Mouse (Mus musculus): ENCODE results near the gene Cdh24. TPM values are rescaled to one million over a fixed set of nuclear protein-coding genes. Genes with fewer than 3 reads are reported as not detected.
A peak's percentile ranks its signal among the peaks of the same experiment; 100 is the strongest.

Gene Cdh24
- total and polyA plus RNA-seq, 2 experiments from 2014 or later, result 7.6 to 49.2 TPM

DNA sequence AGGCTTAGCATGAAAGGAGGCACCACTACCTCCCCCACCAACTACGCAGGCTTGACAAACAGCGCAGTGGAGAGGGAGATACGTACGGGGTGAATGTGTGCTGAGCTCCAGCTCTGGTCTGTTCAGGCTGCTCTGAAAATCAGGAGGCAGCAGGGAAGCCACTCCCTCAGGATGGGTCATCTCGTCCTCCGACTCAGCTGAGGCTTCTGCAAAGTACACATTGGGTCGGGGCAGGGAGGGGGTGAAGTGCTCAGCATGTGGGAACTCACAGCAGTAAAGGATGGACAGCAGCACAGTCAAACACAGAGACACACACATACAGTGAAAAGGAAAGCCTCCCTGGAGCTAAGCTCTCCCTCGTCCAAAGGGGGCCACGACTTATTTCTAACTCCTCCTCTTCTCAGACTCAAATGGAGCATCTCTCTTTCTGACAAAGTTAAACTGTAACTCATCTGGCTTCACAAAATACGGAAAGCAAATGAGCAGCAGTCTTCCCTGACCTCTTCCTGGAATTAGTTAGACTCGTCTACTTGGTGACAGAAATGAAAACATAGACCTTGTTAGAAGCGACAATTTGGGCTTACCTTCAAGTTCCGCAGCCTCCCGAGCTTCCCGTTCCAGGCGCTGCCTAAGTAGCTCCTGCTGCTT lies 37.6 kb upstream of the Cdh24 start:
- WGBS, result 82% methylated on average over 16 of the region's 16 CpGs
- no peak for ATAC-seq

DNA sequence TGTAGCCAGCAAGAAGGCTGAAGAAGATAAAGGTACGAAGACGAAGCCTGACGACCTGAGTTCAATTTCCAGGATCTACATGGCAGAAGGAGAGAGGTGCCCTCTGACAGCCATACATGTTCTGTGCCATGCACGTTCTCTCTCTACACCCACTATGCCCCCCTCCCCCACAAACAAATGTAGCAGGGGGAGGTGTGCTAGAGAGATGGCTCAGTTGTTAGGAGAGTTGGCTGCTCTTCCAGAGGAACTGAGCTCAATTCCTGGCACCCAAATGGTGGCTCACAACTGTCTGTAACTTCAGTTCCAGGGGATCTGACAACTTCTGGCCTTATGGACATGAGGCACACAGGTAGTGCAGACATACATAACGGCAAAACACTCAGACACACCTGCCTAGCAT lies 35.1 kb upstream of the Cdh24 start:
- no peak for ATAC-seq
- TF ChIP-seq CTCF (IDR thresholded peaks at IDR 0.05; ENCODE audit: low read depth), result no peak
- no peak overlapping the region for H3K9ac ChIP-seq (replicated peaks; ENCODE audit: low read length)

More for the DNA sequence above, 37.6 kb upstream of the Cdh24 start:
- TF ChIP-seq CTCF (IDR thresholded peaks at IDR 0.05; ENCODE audit: low read depth), result no peak
- peaks cover 34% of the 10 kb centered on the region for H3K36me3 ChIP-seq (ENCODE audit: insufficient read depth, low read length)
- H3K9ac ChIP-seq (replicated peaks; ENCODE audit: low read length), result no peak overlapping the region
- DNase-seq (ENCODE audit: low spot score), result no peak
- no peak overlapping the region for H3K27ac ChIP-seq
- no peaks in the 10 kb centered on the region for H3K9me3 ChIP-seq (ENCODE audit: low read length)
- no peak overlapping the region for H3K4me3 ChIP-seq (ENCODE audit: low read length)
- no peak overlapping the region for H3K4me2 ChIP-seq (ENCODE audit: low read depth, low read length)
- H3K4me1 ChIP-seq (ENCODE audit: insufficient read depth, low read length), result no peaks in the 10 kb centered on the region
- no peaks in the 10 kb centered on the region for H3K27me3 ChIP-seq (ENCODE audit: insufficient read depth, low read length)

DNA sequence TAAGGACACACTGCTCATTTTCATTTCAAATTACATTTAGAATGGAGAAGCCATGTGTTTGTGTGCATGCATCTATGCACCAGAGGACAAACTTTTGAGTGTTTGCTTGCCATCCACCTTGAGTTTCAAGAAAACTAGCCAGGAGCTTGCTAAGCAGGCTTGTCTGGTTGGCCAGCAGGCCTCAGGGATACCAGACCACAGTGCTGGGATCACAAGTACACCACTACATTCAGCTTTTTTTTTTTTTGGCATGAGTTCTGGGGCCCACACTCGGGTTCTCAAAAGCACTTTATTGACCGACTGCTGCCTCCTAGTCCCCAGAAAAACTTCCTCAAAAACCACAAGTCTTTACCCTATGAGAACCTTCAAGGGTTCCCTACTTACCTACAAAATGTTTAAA lies 33.2 kb upstream of the Cdh24 start:
- WGBS, result 65% methylated on average over 2 of the region's 2 CpGs
- H3K36me3 ChIP-seq (ENCODE audit: insufficient read depth, low read length), result peaks cover 49% of the 10 kb centered on the region

More for the DNA sequence above, 35.1 kb upstream of the Cdh24 start:
- Histone ChIP-seq H3K9me3 (ENCODE audit: low read length) (no peaks in the 10 kb centered on the region), H3K27me3 (ENCODE audit: insufficient read depth, low read length) (no peaks in the 10 kb centered on the region), H3K4me3 (ENCODE audit: low read length) (no peak overlapping the region), H3K4me2 (ENCODE audit: low read depth, low read length) (no peak overlapping the region), H3K4me1 (ENCODE audit: insufficient read depth, low read length) (no peaks in the 10 kb centered on the region), H3K36me3 (ENCODE audit: insufficient read depth, low read length) (peaks cover 50% of the 10 kb centered on the region), H3K27ac (no peak overlapping the region)
- 85% methylated on average over 5 of the region's 5 CpGs for WGBS
- no peak for DNase-seq (ENCODE audit: low spot score)

GRCm38 (mm10) chr14:54669381-54669780 lies 28.2 kb upstream of the Cdh24 start:
- peaks cover 56% of the 10 kb centered on the region for H3K36me3 ChIP-seq (ENCODE audit: insufficient read depth, low read length)
- no peaks in the 10 kb centered on the region for H3K4me1 ChIP-seq (ENCODE audit: insufficient read depth, low read length)
- no peak overlapping the region for H3K4me3 ChIP-seq (ENCODE audit: low read length)
- no peak overlapping the region for H3K4me2 ChIP-seq (ENCODE audit: low read depth, low read length)
- no peaks in the 10 kb centered on the region for H3K9me3 ChIP-seq (ENCODE audit: low read length)
- DNase-seq (ENCODE audit: low spot score) (peak; percentile 26), ATAC-seq (no peak)
- whole genome bisulfite sequencing, result 78% methylated on average over 4 of the region's 4 CpGs
- TF ChIP-seq CTCF (IDR thresholded peaks at IDR 0.05; ENCODE audit: low read depth), result peak; percentile 67
- no peak overlapping the region for H3K9ac ChIP-seq (replicated peaks; ENCODE audit: low read length)
- H3K27ac ChIP-seq, result no peak overlapping the region
- H3K27me3 ChIP-seq (ENCODE audit: insufficient read depth, low read length), result no peaks in the 10 kb centered on the region

More for the DNA sequence above, 33.2 kb upstream of the Cdh24 start:
- no peak overlapping the region for H3K9ac ChIP-seq (replicated peaks; ENCODE audit: low read length)
- H3K4me1 ChIP-seq (ENCODE audit: insufficient read depth, low read length), result no peaks in the 10 kb centered on the region
- TF ChIP-seq CTCF (IDR thresholded peaks at IDR 0.05; ENCODE audit: low read depth), result no peak
- no peak for DNase-seq (ENCODE audit: low spot score)
- no peak overlapping the region for H3K27ac ChIP-seq
- no peaks in the 10 kb centered on the region for H3K27me3 ChIP-seq (ENCODE audit: insufficient read depth, low read length)
- no peak for ATAC-seq
- H3K9me3 ChIP-seq (ENCODE audit: low read length), result no peaks in the 10 kb centered on the region
- no peak overlapping the region for H3K4me2 ChIP-seq (ENCODE audit: low read depth, low read length)
- H3K4me3 ChIP-seq (ENCODE audit: low read length), result no peak overlapping the region

- no peak for TF ChIP-seq CTCF (IDR thresholded peaks at IDR 0.05; ENCODE audit: low read depth)
- peaks cover 74% of the 10 kb centered on the region for H3K36me3 ChIP-seq (ENCODE audit: insufficient read depth, low read length)
- ATAC-seq, result no peak
These were observed 23.5 kb upstream of the Cdh24 start for GRCm38 (mm10) chr14:54664477-54665222.

GRCm38 (mm10) chr14:54660009-54660408 lies 18.8 kb upstream of the Cdh24 start:
- no peak overlapping the region for H3K27ac ChIP-seq
- DNase-seq (ENCODE audit: low spot score) (no peak), ATAC-seq (no peak)
- no peak overlapping the region for H3K4me3 ChIP-seq (ENCODE audit: low read length)
- 93% methylated on average over 2 of the region's 2 CpGs for WGBS
- H3K4me2 ChIP-seq (ENCODE audit: low read depth, low read length), result no peak overlapping the region
- H3K9me3 ChIP-seq (ENCODE audit: low read length), result no peaks in the 10 kb centered on the region
- TF ChIP-seq CTCF (IDR thresholded peaks at IDR 0.05; ENCODE audit: low read depth), result no peak
- no peaks in the 10 kb centered on the region for H3K4me1 ChIP-seq (ENCODE audit: insufficient read depth, low read length)
- H3K9ac ChIP-seq (replicated peaks; ENCODE audit: low read length), result no peak overlapping the region
- no peaks in the 10 kb centered on the region for H3K27me3 ChIP-seq (ENCODE audit: insufficient read depth, low read length)
- H3K36me3 ChIP-seq (ENCODE audit: insufficient read depth, low read length), result peaks cover 65% of the 10 kb centered on the region

More at GRCm38 (mm10) chr14:54664477-54665222, 23.5 kb upstream of the Cdh24 start:
- 91% methylated on average over 10 of the region's 10 CpGs for WGBS
- H3K27me3 ChIP-seq (ENCODE audit: insufficient read depth, low read length), result no peaks in the 10 kb centered on the region
- no peak overlapping the region for H3K27ac ChIP-seq
- no peak overlapping the region for H3K4me2 ChIP-seq (ENCODE audit: low read depth, low read length)
- H3K4me1 ChIP-seq (ENCODE audit: insufficient read depth, low read length), result no peaks in the 10 kb centered on the region
- no peak for DNase-seq (ENCODE audit: low spot score)
- no peak overlapping the region for H3K9ac ChIP-seq (replicated peaks; ENCODE audit: low read length)
- no peaks in the 10 kb centered on the region for H3K9me3 ChIP-seq (ENCODE audit: low read length)
- no peak overlapping the region for H3K4me3 ChIP-seq (ENCODE audit: low read length)

DNA sequence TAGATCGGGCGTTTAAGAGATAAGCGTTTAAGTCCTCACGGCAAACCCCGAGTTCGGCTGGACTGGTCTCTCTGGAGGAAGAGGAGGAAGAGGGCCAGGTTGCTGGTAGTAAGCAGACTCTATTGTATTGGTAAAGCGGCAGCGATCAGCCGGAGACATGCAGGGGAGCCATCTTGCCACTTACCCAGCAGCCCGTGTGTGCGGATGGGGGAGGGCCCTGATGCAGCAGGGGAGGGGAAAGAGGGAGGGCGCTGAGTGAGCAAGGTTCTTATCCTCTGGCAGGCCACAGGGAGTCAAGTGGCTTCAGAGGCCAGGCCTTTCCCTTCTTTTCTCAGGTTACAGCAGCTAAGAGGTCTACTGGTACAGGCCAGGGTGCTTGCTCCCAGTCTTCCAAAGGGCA lies 12.3 kb upstream of the Cdh24 start:
- H3K9me3 ChIP-seq (ENCODE audit: low read length), result no peaks in the 10 kb centered on the region
- ATAC-seq (peak; percentile 86), DNase-seq (ENCODE audit: low spot score) (peak; percentile 92)
- H3K27ac ChIP-seq, result peak overlapping the region; percentile 83
- H3K36me3 ChIP-seq (ENCODE audit: insufficient read depth, low read length), result peaks cover 42% of the 10 kb centered on the region
- 1% methylated on average over 12 of the region's 12 CpGs for WGBS
- H3K9ac ChIP-seq (replicated peaks; ENCODE audit: low read length), result peak overlapping the region; percentile 82
- H3K4me2 ChIP-seq (ENCODE audit: low read depth, low read length), result peak overlapping the region; percentile 82
- no peaks in the 10 kb centered on the region for H3K27me3 ChIP-seq (ENCODE audit: insufficient read depth, low read length)
- H3K4me1 ChIP-seq (ENCODE audit: insufficient read depth, low read length), result peaks cover 10% of the 10 kb centered on the region
- TF ChIP-seq CTCF (IDR thresholded peaks at IDR 0.05; ENCODE audit: low read depth), result 0 out of 2 replicates have a peak, but pooled peaks have one; percentile 6
- H3K4me3 ChIP-seq (ENCODE audit: low read length), result peak overlapping the region; percentile 76
